Mouse (Mus musculus): ENCODE data around the gene Fer1l5. TPM values are rescaled to one million over a fixed set of nuclear protein-coding genes. Genes with fewer than 3 reads are reported as not detected.

Fer1l5 gene
- polyA plus RNA-seq, 1 experiment from 2014 or later = 1.9 TPM

DNA sequence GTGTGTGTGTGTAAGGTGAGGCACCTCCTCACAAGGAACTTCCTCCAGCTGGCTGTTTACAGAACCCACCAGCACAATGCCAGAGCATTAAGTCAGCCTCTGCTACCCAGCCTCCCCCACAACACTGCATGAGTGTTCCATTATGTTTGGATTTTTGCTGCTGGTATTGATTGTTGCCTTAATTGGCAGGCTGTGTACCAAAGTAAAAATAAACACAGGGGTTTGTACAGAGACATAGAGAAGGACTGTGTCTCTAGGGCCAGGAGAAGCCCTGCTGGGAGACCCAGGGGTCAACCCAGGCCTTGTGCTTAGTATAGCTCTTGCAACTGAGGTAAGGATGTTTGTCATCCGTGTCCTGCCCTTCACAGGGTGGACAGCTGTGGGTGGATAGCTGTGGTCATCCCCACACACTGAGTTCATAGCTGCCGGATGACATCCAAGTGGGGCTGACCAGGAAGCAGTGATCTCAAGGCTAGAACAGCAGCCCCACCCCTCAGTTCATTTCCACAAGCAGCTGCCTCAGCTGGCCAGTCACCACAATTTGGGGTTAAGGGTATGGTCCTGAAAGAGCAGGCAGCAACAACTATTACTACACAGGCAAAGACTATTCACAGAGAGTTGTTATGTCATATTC is 97.8 kb downstream of the Fer1l5 start:
- no peak overlapping the region for H3K27ac ChIP-seq (replicated peaks)
- peaks cover 28% of the 10 kb centered on the region for H3K27me3 ChIP-seq (ENCODE audit: low read depth, poor library complexity, severe bottlenecking)
- peaks cover 46% of the 10 kb centered on the region for H3K4me1 ChIP-seq
- H3K4me3 ChIP-seq = no peak overlapping the region
- WGBS = 41% methylated on average over 2 of the region's 2 CpGs
- no peaks in the 10 kb centered on the region for H3K36me3 ChIP-seq
- DNase-seq (ENCODE audit: low spot score) = no peak
- no peaks in the 10 kb centered on the region for H3K9me3 ChIP-seq (replicated peaks)

DNA sequence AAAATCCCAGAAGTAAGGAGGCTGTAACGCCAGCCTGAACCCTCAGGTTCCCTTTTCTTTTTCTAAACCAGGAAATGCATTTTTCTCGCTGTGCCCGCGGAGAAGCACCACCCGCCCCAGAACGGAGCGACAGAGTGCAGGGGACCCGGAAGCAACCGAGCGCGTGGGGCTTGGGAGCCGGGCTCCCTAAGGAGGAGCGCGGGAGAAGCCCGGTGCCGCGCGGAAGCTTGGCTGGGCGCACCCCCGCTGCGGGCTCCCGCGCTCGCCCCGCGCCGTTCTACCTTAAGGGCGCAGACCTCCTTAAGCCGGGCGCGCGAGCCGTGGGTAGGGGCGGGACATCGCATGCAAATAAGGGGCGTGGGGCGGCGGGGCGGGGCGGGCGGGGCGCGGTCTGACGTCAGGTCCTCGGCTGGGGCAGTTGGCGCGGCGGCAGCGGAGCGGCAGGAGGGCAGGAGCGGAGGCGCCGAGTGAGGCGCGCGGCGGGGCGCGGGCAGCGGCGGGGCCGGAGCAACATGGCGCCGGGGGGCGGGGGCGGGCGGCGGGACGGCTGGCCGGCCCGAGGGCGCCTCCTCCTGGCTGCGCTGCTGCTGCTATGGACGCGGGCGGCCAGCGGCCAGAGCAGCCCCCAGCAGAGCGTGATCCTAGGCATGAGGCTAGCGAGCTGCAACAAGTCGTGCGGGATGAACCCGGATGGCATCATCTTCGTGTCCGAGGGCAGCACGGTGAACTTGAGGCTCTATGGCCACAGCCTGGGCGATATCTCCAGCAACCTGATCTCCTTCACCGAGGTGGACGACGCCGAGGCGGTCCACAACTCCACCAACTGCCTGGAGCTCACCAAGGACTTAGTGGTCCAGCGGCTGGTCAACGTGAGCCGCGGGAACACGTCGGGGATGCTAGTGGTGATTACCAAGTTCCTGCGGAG is 99.4 kb downstream of the Fer1l5 start, which contains the start of gene Cnnm4:
Gene Cnnm4 (plus strand): TSS at position 440 of the 925 bp plus-strand sequence.
- Histone ChIP-seq H3K27ac (replicated peaks) (peak within 1 kb of the TSS; percentile 87), H3K4me1 (peaks cover 62% of the 10 kb centered on the region)
- WGBS = under 1% methylated on average over 95 of the region's 98 CpGs

More for the DNA sequence above, 99.4 kb downstream of the Fer1l5 start, which contains the start of gene Cnnm4:
- Histone ChIP-seq H3K9me3 (replicated peaks) (no peaks in the 10 kb centered on the region), H3K36me3 (no peaks in the 10 kb centered on the region), H3K27me3 (ENCODE audit: low read depth, poor library complexity, severe bottlenecking) (peaks cover 28% of the 10 kb centered on the region), H3K4me3 (peak within 1 kb of the TSS; percentile 70)
- DNase-seq (ENCODE audit: low spot score) = peak; percentile 94

Small RNA genes lying within 50 kb of the gene (microRNA-seq; reads per million reads assigned to microRNA genes)
- gene Mir6898 = 0.90 reads per million

Other genes with a start within 250 kb of the Fer1l5 start
- 52.5 and 56.9 TPM in 2 replicates for gene Uggt1, start 127.6 kb upstream of the Fer1l5 start, polyA plus RNA-seq (2016; fragmentation: Nextera tagmentation; extraction: Ambion mirVana)
- 0.27 and 0.37 TPM in 2 replicates for gene Neurl3, start 97.6 kb upstream of the Fer1l5 start, polyA plus RNA-seq (2016; fragmentation: Nextera tagmentation; extraction: Ambion mirVana)
- gene Arid5a, start 64.6 kb upstream of the Fer1l5 start, polyA plus RNA-seq (2016; fragmentation: Nextera tagmentation; extraction: Ambion mirVana) = 3.4 and 4.0 TPM in 2 replicates
- gene Kansl3, start 3.1 kb upstream of the Fer1l5 start, polyA plus RNA-seq (2016; fragmentation: Nextera tagmentation; extraction: Ambion mirVana) = 49.7 and 53.6 TPM in 2 replicates
- 63.5 and 69.9 TPM in 2 replicates for gene Lman2l, start 73.0 kb downstream of the Fer1l5 start, polyA plus RNA-seq (2016; fragmentation: Nextera tagmentation; extraction: Ambion mirVana)
- 15.5 and 15.6 TPM in 2 replicates for gene Cnnm4, start 99.3 kb downstream of the Fer1l5 start, polyA plus RNA-seq (2016; fragmentation: Nextera tagmentation; extraction: Ambion mirVana)
- 2.6 and 3.1 TPM in 2 replicates for gene Cnnm3, start 139.6 kb downstream of the Fer1l5 start, polyA plus RNA-seq (2016; fragmentation: Nextera tagmentation; extraction: Ambion mirVana)
- gene Ankrd23, start 164.6 kb downstream of the Fer1l5 start, polyA plus RNA-seq (2016; fragmentation: Nextera tagmentation; extraction: Ambion mirVana) = 16.3 and 17.4 TPM in 2 replicates
- gene Gm42417, start 167.1 kb downstream of the Fer1l5 start, polyA plus RNA-seq (2016; fragmentation: Nextera tagmentation; extraction: Ambion mirVana) = 0.69 TPM in 1 of 2 replicates, not detected in the other
- gene Ankrd39, start 175.2 kb downstream of the Fer1l5 start, polyA plus RNA-seq (2016; fragmentation: Nextera tagmentation; extraction: Ambion mirVana) = 17.8 and 21.2 TPM in 2 replicates
- 20.8 and 26.3 TPM in 2 replicates for gene Sema4c, start 186.1 kb downstream of the Fer1l5 start, polyA plus RNA-seq (2016; fragmentation: Nextera tagmentation; extraction: Ambion mirVana)